Mouse (Mus musculus) liver, adult 10 weeks (tissue): ENCODE measurements around the gene Susd2. TPM values are rescaled to one million over a fixed set of nuclear protein-coding genes. Genes with fewer than 3 reads are reported as not detected.

ENCODE experiments used
- polyA plus RNA-seq: library from polyadenylated mRNA; stranded (reverse); fragments of 350-450 nt; fragmentation: Illumina TruSeq; extraction: RNeasy Lipid Tissue Mini Kit (QIAGEN cat#74804); gene quantifications from one replicate; pipeline ENCODE4 v1.2.3, GENCODE M21; 2014; ENCODE audit warnings: low read depth, low replicate concordance

Susd2 gene
- 0.26 TPM for polyA plus RNA-seq

GRCm38 (mm10) chr10:75643741-75644343, at the start of gene Susd2:
Gene Susd2 (minus strand): TSS chr10:75644008.

GRCm38 (mm10) chr10:75589129-75589528, 54.7 kb downstream of the Susd2 start, which contains the start of gene Ggt5:
Gene Ggt5 (plus strand): TSS chr10:75589340.

Other genes with a start within 250 kb of the Susd2 start
- gene Upb1, start 242.9 kb downstream of the Susd2 start, polyA plus RNA-seq = 115 TPM
- gene Snrpd3, start 126.5 kb downstream of the Susd2 start, polyA plus RNA-seq = 16.3 TPM
- 27.8 TPM for gene Gucd1, start 126.0 kb downstream of the Susd2 start, polyA plus RNA-seq
- not detected for gene Lrrc75b, start 83.7 kb downstream of the Susd2 start, polyA plus RNA-seq
- not detected for gene Ggt1, start 82.4 kb downstream of the Susd2 start, polyA plus RNA-seq
- gene Ggt5, start 54.7 kb downstream of the Susd2 start, polyA plus RNA-seq = 0.66 TPM
- gene Cabin1, start 120.3 kb upstream of the Susd2 start, polyA plus RNA-seq = 1.2 TPM
- 63.7 TPM for gene Ddt, start 129.4 kb upstream of the Susd2 start, polyA plus RNA-seq
- gene Gm20441, start 136.9 kb upstream of the Susd2 start, polyA plus RNA-seq = not detected
- gene Gstt3, start 137.4 kb upstream of the Susd2 start, polyA plus RNA-seq = 132 TPM
- gene Gstt1, start 154.6 kb upstream of the Susd2 start, polyA plus RNA-seq = 89.7 TPM
- not detected for gene Gstt4, start 178.5 kb upstream of the Susd2 start, polyA plus RNA-seq
- 26.0 TPM for gene Gstt2, start 193.4 kb upstream of the Susd2 start, polyA plus RNA-seq
- 1.6 TPM for gene Mif, start 216.2 kb upstream of the Susd2 start, polyA plus RNA-seq
- gene Derl3, start 249.4 kb upstream of the Susd2 start, polyA plus RNA-seq = not detected